Mouse (Mus musculus) E14TG2a.4 (cell line): Measurements from ENCODE around the gene Elmo1.

ENCODE experiments used
- CTCF ChIP-seq: conservative IDR thresholded peaks from 2 replicates; pipeline ENCODE4 v1.5.1; 2014; ENCODE audit warnings: low read length
- NANOG ChIP-seq: IDR thresholded peaks from 2 replicates; pipeline ENCODE4 v1.6.1; 2014; ENCODE audit warnings: borderline replicate concordance, low read length, mixed read lengths
- POU5F1 ChIP-seq: IDR thresholded peaks from 2 replicates; pipeline ENCODE4 v1.6.1; 2014; ENCODE audit warnings: low read length, borderline replicate concordance

- TF ChIP-seq CTCF (no peak), NANOG (no peak), POU5F1 (no peak)
Observed at GRCm38 (mm10) chr13:20481805-20482204, 391.4 kb downstream of the Elmo1 start.
